Mouse (Mus musculus) frontal cortex, postnatal 10 days (tissue): ENCODE results near the gene Hlcs.
A peak's percentile ranks its signal among the peaks of the same experiment; 100 is the strongest.

Experiments
- DNase-seq, 2 experiments: peaks; one replicate each; pipeline ENCODE4 v3.0.0; 2022; ENCODE audit warnings: low spot score in 2 of 2, mixed read lengths in 1 of 2

Hlcs gene

DNA sequence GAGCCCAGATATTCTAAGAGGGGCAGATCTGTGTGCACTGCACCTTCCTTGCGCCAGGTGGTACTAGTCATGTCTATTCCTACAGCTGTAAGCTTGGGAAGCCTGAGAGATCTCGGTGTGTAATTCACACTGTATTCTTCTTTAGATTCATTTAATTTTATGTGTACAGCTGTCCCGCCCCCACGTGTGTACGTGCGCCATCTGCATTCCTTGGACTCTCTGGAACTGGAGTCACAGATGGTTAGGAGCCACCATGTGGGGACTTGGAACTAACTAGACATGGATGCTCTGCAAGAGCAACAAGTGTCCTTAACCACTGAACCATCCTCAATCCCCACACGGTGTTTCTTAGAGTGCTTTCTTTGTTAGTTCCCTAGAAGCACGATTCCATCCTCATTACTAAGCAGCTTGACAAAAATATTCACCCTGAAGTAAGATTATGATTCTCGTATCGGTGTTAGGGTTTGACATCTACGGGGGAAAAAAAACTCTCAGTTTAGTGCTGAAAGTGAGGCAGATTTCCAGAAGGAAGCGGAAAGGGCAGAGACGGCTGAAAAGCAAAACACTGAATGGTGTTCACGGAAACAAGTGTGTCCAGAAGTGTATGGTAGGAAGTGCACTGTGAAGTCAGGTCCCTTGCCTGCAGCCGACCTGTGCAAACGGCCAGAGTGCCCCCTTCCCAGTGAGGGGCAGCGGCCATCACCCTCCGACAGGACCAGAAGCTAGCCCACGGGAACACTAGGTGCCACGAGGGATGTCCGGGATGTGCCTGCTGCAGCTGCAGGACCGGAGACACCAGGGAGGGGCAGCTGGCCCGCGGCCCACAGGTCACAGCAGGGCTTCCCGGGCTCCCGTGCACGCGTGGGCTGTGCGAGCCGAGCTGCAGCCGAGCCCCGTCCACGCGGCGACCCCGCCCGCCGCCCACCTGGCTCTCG is 24.0 kb downstream of the Hlcs start:
- DNase-seq: peak; percentile 62 to 80

DNA sequence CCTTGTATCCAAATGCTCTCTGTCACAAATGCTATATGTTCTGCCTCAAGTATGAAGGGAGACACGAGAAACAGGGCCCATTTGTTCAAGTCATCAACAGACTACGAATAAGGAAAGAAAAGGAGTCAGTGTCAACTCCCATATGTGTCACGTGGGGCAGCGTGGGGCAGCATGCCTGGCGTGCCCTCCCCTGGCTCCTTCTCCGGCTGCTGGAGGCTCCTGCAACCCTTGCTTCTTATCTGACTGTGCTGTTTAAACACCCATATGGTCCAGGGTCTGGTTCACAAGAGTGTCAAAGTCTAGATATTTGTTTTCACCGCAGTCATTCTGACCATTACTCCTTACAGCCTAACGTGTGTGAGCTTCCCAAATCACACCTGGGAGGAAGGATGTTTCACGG is 25.5 kb downstream of the Hlcs start:
- no peak for DNase-seq

DNA sequence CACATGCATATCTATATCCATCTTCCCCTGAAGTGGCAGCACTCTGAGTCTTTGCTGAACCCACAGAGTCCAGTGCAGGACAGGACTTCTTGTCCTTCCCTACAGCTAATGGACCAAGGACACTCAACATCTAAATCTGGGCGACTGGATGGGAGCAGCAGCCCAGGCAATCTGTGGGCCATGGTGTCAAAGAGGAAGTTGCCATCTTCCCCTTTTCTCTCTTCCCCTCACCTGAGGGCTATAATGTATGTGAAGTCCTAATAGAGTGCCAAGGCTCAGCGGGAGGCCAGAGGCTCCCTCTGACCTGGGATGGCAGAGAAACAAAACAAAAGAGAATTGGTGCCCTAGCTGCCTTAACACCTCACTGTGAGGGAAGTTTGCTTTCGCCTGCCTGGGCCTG is 29.4 kb downstream of the Hlcs start:
- no peak for DNase-seq

DNA sequence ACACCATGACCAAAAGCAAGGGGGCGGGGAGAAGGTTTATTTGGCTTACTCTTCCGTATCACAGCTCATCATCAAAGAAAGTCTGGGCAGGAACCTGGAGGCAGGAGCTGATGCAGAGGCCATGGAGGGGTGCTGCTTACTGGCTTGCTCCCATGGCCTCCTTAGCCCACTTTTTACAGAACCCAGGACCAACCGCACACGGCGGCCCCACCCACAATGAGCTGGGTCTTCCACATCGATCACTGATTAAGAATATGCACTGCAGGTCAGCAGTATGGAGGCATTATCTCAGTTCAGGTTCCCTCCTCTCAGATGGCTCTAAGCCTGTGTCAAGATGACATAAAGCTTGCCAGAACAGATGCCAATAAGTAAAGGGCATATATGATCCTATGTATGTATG is 42.5 kb downstream of the Hlcs start:
- no peak for DNase-seq

DNA sequence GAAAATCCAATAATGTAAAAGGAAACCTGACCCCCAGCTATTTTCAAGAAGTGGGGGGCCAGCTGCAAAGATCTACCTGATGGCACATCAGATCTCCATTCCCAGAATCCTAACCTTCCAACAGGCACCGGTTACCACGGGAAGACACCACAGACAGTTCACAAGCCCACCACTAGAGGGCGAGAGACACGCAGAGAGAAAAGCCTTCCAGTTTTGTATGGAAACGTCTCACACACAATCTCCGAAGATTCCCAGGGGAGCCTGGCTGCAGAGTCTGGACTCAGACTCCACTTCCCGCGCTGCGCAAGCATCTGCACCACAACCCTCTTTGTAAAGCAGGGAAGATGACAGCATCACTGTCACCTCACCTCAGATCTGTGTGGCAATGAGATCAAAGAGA is 43.7 kb downstream of the Hlcs start:
- peak; percentile 52 to 86 for DNase-seq

DNA sequence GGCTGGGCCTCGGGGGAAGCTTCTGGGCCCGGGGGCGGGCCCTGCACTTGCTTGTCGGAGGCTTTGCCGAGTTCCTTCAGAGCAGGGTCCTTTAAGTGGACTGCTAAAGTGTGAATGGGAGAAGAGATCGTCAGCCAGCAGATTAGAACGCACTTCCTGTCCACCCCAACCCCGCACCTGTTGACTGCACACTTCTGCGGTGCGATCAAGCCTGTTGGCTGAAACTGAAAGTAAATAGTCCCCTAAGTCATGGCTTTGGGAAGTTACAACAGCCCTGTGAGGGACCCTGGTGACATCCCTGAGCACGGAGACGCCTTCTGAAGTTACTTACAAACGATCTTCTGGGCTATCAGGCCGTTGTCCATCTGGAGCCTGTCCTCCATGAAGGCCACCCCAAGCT is 45.2 kb downstream of the Hlcs start:
- no peak for DNase-seq

DNA sequence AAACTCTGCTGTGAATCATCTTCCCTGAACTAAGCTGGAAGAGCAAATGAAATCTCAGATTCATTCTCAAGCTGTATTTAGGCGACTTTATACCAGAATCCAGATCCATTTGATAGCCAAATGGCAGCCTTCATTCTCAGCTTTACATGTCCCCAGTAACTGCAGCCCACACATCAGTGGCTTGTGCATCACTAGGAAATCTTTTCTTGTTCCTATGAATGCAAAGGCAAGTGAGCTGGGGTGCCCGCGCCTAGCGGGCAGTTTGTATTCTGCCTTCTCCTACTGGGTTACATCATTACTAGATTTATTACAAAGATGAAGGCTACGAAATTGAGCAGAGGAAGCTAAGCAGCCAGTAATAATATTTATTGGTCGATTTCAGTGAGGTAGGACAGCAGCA is 48.8 kb downstream of the Hlcs start:
- DNase-seq: no peak

DNA sequence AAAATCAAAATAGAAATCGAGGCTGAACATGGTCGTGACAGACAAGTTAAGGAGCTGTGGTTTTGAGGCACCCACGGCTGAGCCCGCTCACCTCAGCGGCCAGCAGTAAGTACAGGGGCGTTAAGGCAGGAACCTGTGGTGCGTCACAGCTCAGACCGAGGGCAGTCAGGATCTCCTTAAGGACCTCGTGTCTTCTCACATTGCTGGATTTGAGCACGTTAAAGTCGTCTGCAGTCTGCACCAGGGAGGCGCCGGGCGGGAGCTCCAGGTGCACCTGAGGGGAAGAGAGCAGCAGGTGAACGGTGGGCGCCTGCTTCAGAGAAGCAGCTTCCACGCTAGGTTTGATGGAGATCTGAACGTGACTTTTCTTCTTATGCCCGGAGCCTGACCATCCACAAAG is 50.9 kb downstream of the Hlcs start:
- no peak for DNase-seq

DNA sequence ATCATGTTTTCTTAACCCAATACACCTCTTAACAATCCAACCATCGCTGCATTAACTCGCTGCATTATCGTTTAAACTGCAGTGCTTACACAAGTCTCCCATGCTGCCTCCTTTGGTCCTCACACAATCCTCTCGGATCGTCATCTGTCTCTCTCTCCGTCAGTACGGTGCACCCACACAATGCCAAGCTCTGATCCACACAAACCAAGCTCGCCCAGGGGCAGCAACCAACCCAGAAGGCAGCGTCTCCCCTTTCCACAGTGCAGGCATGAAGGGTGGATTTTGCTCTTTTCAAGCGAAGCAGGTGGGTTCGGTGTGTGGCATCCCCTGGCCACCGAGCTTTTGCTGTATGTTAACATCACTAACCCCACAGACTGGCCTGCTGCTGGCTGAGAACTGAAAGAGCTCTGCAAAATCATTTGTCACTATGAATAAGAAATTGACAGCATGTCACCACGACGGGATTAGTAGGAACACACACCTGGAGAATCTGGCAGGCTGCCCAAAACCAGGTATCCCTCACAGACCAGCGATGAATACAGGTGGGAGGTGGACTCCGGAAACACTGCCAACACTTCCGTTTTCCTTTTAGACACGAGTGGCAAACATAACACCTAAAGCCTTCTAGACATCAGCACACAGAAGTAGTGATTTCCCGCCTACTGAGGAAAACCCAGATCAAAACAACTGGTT is 52.3 kb downstream of the Hlcs start:
- DNase-seq: no peak

DNA sequence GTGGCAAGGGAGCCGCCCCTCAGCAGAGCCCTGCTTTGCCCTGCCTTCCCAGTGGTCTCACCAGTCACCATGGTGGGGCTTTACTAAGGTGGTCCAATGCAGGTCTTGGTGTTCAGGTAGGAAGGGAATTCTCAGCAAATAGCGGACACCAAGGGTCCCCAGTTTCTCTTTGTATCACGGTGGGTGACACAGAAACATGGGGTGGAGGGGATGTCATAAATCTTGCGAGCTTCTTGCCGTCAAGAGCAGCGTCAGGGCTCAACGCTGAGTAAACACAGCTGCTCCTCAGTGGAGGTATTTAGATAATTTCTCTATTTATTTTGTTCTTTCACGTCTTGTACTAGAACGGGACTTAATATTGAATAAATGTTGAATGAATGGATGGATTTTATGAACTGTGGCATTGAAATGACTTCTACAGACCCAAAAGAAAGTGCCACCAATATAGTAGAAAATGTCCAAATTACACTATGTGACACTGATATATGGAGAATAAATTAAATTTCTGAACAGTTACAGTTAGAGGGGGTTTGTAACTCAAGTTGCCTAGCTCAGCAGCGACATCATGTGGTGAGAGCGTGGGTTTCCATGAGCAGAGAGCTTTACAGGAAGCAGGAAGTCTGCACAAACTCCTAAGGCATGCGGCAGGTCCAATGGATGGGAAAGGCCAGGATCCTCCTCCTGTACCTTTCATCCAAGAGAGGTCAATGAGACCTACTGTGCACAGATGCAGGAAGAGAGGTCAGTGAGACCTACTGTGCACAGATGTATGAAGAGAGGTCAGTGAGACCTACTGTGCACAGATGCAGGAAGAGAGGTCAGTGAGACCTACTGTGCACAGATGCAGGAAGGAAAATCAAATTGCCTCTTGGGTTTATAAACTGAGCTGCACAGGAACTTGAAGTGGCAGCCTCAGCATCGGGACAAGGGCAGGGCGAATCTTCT is 54.7 kb downstream of the Hlcs start:
- peak in 1 of 2 experiments; percentile 79 for DNase-seq

DNA sequence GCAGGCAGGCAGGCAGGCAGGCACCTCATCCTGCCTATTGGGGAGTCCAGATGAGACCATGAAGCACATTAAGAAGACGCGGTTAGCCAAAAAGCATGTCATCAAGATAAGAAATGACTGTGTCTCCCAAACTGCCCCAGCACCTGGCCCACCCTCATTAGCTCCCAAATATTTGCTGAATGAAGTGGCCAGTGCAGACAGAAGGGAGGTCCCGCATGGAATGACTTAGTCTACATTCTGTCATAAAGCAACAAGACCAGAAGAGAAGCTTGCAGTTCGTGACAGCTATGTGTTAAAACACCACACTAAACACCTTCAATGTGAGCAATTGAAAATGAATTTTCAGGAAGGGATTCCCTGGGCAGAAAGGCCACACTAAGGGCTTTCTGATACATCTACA is 57.8 kb downstream of the Hlcs start:
- DNase-seq: no peak

DNA sequence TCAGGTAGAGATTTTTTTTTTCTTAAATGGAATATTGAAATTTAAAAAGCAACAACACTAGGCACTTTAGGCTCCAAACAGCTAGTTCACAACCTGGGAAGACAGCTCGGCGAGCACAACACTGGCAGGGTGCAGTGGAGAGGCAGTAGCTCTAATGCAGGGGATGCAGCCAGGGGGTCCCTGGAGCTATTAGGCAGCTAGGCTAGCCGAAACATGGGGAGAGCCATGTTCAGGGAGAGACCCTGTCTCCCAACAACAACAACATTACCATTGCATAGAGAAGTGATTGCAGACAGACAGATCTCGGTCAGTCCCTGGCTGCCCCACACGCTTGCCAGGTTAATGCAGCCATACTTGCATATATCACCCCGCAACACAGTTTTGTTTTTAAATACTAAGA is 58.3 kb downstream of the Hlcs start:
- DNase-seq: no peak

DNA sequence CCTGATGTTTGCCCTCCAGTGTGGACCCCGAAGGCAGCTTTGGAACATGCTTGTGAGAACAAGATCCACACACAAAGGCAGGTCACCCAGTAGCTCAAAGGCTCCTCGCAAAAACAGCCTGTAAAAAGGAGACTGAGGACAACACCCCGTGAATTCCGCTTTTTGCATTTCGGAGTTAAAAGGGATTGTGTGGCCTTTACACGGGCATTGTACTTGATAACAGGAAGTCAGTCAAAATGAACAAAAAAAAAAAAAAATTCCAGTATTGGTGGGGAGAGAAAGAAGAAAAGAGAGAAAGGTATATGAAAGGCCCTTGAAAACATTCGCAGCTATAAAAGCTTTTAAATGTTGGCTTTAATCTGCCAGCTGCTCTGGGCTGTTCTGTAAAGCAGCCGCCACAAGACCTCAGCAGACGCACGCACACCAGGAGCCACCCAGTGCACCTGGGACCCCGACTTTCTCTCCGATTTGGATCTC is 58.9 kb downstream of the Hlcs start:
- DNase-seq: no peak

DNA sequence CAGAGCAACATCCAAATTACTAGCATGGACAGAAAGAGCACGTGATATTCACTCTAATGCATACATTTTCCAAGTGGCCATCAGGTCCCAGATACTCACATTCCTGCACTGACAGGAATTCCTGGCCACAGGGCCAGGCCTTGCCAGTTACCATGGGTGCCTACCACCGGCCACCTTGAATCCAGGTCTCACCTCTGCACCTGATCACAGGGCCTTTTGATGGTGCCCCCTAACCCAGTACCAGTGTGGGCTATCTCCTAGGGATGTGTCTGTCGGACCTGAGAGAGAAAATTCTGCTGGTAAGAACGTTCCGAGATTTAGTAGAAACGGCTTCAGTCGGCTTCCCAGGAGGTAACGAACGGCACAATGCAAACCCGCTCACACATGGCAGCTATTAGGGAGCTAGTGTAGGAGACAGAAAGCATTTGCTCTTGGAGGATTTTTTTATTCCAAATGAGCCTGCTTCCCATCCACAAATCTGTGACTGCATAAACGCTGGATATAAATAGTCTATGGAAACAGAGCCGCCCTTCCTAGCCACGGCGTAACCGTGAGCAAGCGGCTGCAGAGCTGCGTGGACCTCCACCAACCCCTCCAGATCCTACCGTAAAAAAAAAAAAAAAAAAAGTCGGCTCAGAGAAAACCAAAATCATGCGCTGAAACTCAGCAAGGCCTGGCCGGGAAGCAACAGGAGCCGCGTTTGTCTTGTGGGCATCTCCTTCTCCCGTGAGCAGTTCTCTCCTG is 59.5 kb downstream of the Hlcs start:
- DNase-seq: no peak

DNA sequence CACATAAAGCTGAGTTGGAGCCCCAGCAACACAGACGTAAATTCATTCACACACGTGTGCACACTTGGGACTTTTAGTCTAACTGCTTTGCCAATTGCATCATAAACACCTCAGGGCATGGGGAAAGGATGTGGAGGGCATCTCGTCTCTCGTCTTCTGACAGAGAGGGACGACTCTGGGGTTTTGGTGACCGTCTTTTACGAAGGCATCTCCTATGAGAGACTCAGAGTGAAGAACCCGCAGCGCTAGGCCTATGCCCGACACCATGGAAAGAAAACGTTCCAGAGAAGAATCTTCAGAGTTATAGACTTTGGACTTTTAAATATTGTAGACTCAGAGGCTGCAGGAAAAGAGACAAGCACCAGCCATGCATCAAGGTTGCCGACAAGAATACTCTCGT is 61.6 kb downstream of the Hlcs start:
- no peak for DNase-seq

DNA sequence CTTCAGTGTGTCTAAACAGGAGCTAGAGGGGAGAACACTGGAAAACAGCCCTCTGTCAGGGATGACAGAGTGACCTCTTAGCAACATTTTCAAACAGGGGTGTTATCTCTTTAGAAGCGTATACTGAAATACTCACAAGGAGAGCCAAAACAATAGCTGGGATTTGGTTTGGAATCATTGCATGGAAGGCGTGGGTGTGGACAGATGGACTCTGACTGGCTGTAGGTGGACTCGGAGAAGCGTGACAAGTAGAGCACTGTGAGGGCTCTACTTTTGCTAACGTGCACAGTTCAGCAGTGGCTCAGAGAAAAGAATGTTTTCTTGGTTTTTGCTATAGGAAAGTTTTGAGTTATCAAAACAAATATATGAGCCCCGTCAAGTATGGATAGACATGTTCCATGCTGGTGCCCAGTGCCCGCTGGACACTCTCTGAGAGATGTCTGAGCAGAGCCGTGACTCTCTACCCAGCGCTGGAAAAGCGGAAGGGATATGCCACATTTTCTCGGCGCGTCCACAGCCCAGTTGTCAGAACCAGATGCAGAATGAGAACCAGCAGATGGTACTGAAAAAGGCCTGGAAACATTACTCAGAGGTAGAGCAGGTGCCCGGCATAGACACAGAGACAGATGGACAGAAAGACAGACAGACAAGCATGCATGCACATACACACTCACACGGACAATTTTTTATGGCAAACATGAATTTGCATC is 62.6 kb downstream of the Hlcs start:
- no peak for DNase-seq

DNA sequence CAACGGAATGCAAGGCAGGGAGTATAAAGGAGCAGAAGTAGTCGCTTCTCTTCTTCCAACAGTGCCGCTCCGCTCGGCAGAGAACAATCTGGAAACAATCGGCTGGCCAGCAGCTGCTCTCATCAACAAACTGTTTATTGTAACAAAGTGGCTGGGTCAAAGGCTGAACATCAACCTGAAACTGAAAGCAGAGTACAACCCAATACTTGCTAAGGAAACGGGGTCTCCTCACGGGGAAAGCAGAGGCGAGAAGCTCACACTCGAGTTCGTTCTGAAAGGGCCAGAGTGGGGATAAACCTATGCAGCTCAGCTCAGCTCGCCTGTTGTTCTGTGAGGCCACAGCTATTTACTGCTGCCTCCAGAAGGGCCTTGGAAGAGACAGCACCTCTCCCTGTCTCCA is 63.2 kb downstream of the Hlcs start:
- no peak for DNase-seq

DNA sequence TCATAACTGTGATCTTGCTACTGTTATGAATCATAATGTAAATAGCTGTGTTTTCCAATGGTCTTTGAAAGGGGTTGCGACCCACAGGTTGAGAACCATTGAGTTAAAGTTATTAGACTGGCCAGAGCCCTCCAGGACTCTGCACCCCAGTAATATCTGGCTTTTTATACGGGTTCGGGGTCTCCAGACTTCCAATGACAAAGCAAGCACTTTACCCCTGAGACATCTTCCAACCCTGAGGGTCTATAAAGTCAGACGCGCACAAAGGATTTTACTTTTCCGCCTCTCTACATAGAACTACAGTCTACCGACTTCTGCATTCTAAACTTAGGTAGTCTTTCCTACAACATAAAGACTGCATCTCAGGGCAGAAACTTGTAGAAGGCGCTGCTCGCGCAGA is 63.7 kb downstream of the Hlcs start:
- no peak for DNase-seq

DNA sequence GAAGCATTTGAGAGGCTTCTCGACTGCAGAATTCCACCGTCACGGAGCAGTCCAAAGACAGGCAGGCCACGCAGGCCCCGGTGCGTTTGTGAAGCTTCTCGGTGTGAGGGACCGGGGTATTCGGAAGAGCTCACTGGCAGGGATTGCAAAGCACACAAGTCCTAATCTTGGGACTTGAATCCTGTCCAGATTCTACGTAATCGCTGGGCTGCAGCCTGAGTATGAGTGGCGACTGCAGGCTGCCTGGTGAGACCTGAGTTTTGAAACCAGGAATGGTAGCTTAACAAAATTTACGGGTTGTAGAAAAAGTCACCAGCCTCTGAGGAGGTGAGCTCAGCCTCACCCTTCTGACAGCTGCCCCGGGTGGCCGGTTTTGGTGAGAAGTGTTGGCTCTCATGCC is 64.7 kb downstream of the Hlcs start:
- DNase-seq: no peak

DNA sequence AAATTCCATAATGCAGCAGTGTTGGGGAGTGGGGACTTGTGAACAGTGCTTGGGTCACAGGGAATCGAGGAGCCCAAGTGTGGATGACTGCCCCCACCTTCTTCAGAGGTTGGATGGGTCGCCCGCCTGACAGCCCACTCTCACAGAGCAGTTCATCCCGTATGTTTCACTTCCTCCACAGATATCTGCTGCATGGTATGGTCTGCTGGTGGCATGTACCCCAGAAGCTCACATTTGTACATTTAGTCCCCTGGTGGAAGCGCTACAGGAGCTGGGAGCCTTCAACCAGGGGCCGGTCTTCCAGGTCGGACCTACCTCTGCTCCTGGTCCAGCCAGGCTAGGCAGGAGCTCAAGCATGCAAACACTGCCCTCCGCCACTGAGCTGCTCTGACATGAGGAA is 66.4 kb downstream of the Hlcs start:
- no peak for DNase-seq
